Mouse (Mus musculus): ENCODE data around the gene Mei1. TPM values are rescaled to one million over a fixed set of nuclear protein-coding genes. Genes with fewer than 3 reads are reported as not detected.

The Mei1 gene
- 0.04 TPM in 1 of 2 replicates, not detected in the other for polyA plus RNA-seq (2012; rRNA removed; ENCODE audit: low replicate concordance)

GRCm38 (mm10) chr15:82069898-82070297, at the start of gene Mei1:
Mei1 (plus strand) TSS chr15:82069996.

GRCm38 (mm10) chr15:82033762-82034161, 36.0 kb upstream of the Mei1 start, which contains the start of gene Desi1:
Desi1 (minus strand) TSS chr15:82033862.

GRCm38 (mm10) chr15:82047080-82047883, 22.5 kb upstream of the Mei1 start, which contains the start of gene Snu13:
Snu13 (minus strand) TSS chr15:82047598.

GRCm38 (mm10) chr15:82058719-82059201, 11.0 kb upstream of the Mei1 start, which contains the start of gene 4930407I10Rik:
4930407I10Rik (plus strand) TSS chr15:82059151.

GRCm38 (mm10) chr15:82127426-82128374, 57.9 kb downstream of the Mei1 start, which contains the start of gene Ccdc134:
Ccdc134 (plus strand) TSS chr15:82127922.

GRCm38 (mm10) chr15:82146770-82147610, 77.2 kb downstream of the Mei1 start, which contains the start of gene Srebf2:
Srebf2 (plus strand) TSS chr15:82147181.

Other genes starting within 250 kb of the Mei1 start
- 39.8 and 42.4 TPM in 2 replicates for gene Tob2, start 211.2 kb upstream of the Mei1 start, polyA plus RNA-seq (2012; rRNA removed; ENCODE audit: low replicate concordance)
- gene Phf5a, start 198.1 kb upstream of the Mei1 start, polyA plus RNA-seq (2012; rRNA removed; ENCODE audit: low replicate concordance), result 40.8 and 53.1 TPM in 2 replicates
- 461 and 738 TPM in 2 replicates for gene Aco2, start 197.7 kb upstream of the Mei1 start, polyA plus RNA-seq (2012; rRNA removed; ENCODE audit: low replicate concordance)
- gene Polr3h, start 143.8 kb upstream of the Mei1 start, polyA plus RNA-seq (2012; rRNA removed; ENCODE audit: low replicate concordance), result 20.3 and 22.0 TPM in 2 replicates
- 3.8 and 39.1 TPM in 2 replicates for gene Csdc2, start 133.2 kb upstream of the Mei1 start, polyA plus RNA-seq (2012; rRNA removed; ENCODE audit: low replicate concordance)
- 109 and 124 TPM in 2 replicates for gene Pmm1, start 109.1 kb upstream of the Mei1 start, polyA plus RNA-seq (2012; rRNA removed; ENCODE audit: low replicate concordance)
- not detected in 2 replicates for gene 1700029P11Rik, start 89.5 kb upstream of the Mei1 start, polyA plus RNA-seq (2012; rRNA removed; ENCODE audit: low replicate concordance)
- 23.3 and 33.3 TPM in 2 replicates for gene Xrcc6, start 82.2 kb upstream of the Mei1 start, polyA plus RNA-seq (2012; rRNA removed; ENCODE audit: low replicate concordance)
- 28.1 and 41.7 TPM in 2 replicates for gene Desi1, start 36.1 kb upstream of the Mei1 start, polyA plus RNA-seq (2012; rRNA removed; ENCODE audit: low replicate concordance)
- gene Snu13, start 22.4 kb upstream of the Mei1 start, polyA plus RNA-seq (2012; rRNA removed; ENCODE audit: low replicate concordance), result 50.4 and 75.6 TPM in 2 replicates
- not detected in 2 replicates for gene 4930407I10Rik, start 10.8 kb upstream of the Mei1 start, polyA plus RNA-seq (2012; rRNA removed; ENCODE audit: low replicate concordance)
- gene Ccdc134, start 57.9 kb downstream of the Mei1 start, polyA plus RNA-seq (2012; rRNA removed; ENCODE audit: low replicate concordance), result 10.0 and 14.9 TPM in 2 replicates
- 60.2 and 70.3 TPM in 2 replicates for gene Srebf2, start 77.2 kb downstream of the Mei1 start, polyA plus RNA-seq (2012; rRNA removed; ENCODE audit: low replicate concordance)
- gene Shisa8, start 142.8 kb downstream of the Mei1 start, polyA plus RNA-seq (2012; rRNA removed; ENCODE audit: low replicate concordance), result 0.40 and 0.62 TPM in 2 replicates
- gene Tnfrsf13c, start 154.4 kb downstream of the Mei1 start, polyA plus RNA-seq (2012; rRNA removed; ENCODE audit: low replicate concordance), result 0.40 and 0.66 TPM in 2 replicates
- gene Cenpm, start 174.8 kb downstream of the Mei1 start, polyA plus RNA-seq (2012; rRNA removed; ENCODE audit: low replicate concordance), result 3.7 and 11.9 TPM in 2 replicates
- gene 1500009C09Rik, start 182.4 kb downstream of the Mei1 start, polyA plus RNA-seq (2012; rRNA removed; ENCODE audit: low replicate concordance), result not detected in 2 replicates
- gene Sept3, start 204.9 kb downstream of the Mei1 start, polyA plus RNA-seq (2012; rRNA removed; ENCODE audit: low replicate concordance), result 1.6 and 1.8 TPM in 2 replicates
- 0.19 TPM in 1 of 2 replicates, not detected in the other for gene Wbp2nl, start 229.0 kb downstream of the Mei1 start, polyA plus RNA-seq (2012; rRNA removed; ENCODE audit: low replicate concordance)